Mouse (Mus musculus): ENCODE data around the gene Clcc1.
"Not testable (repeated sequence)": the region's sequence is repeated elsewhere in the genome, so short reads cannot be mapped to it uniquely, and the experiment has no call there.

The Clcc1 gene

GRCm38 (mm10) chr3:108653710-108654379 is at the start of gene Clcc1:
TSS of gene Clcc1 (plus strand) at chr3:108653913.
- peak; percentile 97 for DNase-seq

GRCm38 (mm10) chr3:108608906-108609305 is 44.8 kb upstream of the Clcc1 start:
- DNase-seq: no peak

- no peak for DNase-seq
Measured at GRCm38 (mm10) chr3:108634761-108635160, 19.0 kb upstream of the Clcc1 start.

GRCm38 (mm10) chr3:108639412-108639811 is 14.3 kb upstream of the Clcc1 start:
- peak; percentile 13 for DNase-seq

GRCm38 (mm10) chr3:108640998-108641397 is 12.7 kb upstream of the Clcc1 start:
- DNase-seq: no peak

- DNase-seq: no peak
Measured at GRCm38 (mm10) chr3:108644856-108645255, 8.9 kb upstream of the Clcc1 start.

GRCm38 (mm10) chr3:108646036-108646435 is 7.7 kb upstream of the Clcc1 start:
- no peak for DNase-seq

- not testable (repeated sequence) for DNase-seq
Measured at GRCm38 (mm10) chr3:108647681-108648080, 6.0 kb upstream of the Clcc1 start.

GRCm38 (mm10) chr3:108652866-108653642 is 659 bp upstream of the Clcc1 start:
- DNase-seq: peak; percentile 16

- peak; percentile 12 for DNase-seq
Measured at GRCm38 (mm10) chr3:108654566-108654965, 853 bp downstream of the Clcc1 start.

- no peak for DNase-seq
Measured at GRCm38 (mm10) chr3:108655486-108655885, 1.8 kb downstream of the Clcc1 start.

- DNase-seq: no peak
Measured at GRCm38 (mm10) chr3:108658612-108659011, 4.9 kb downstream of the Clcc1 start.

GRCm38 (mm10) chr3:108660941-108661340 is 7.2 kb downstream of the Clcc1 start:
- DNase-seq: no peak

GRCm38 (mm10) chr3:108676616-108677015 is 22.9 kb downstream of the Clcc1 start:
- DNase-seq: no peak

- DNase-seq: no peak
Measured at GRCm38 (mm10) chr3:108681004-108681403, 27.3 kb downstream of the Clcc1 start.

- not testable (repeated sequence) for DNase-seq
Measured at GRCm38 (mm10) chr3:108683597-108683996, 29.9 kb downstream of the Clcc1 start.

GRCm38 (mm10) chr3:108685701-108686100 is 32.0 kb downstream of the Clcc1 start:
- DNase-seq: no peak

GRCm38 (mm10) chr3:108689015-108689441 is 35.3 kb downstream of the Clcc1 start:
- DNase-seq: no peak

- DNase-seq: no peak
Measured at GRCm38 (mm10) chr3:108689446-108689845, 35.7 kb downstream of the Clcc1 start.

GRCm38 (mm10) chr3:108689979-108690378 is 36.3 kb downstream of the Clcc1 start:
- no peak for DNase-seq

- no peak for DNase-seq
Measured at GRCm38 (mm10) chr3:108694321-108694720, 40.6 kb downstream of the Clcc1 start.

GRCm38 (mm10) chr3:108698662-108699061 is 44.9 kb downstream of the Clcc1 start:
- no peak for DNase-seq

- DNase-seq: no peak
Measured at GRCm38 (mm10) chr3:108699786-108700185, 46.1 kb downstream of the Clcc1 start.

- no peak for DNase-seq
Measured at GRCm38 (mm10) chr3:108701256-108701655, 47.5 kb downstream of the Clcc1 start.

Measured in thymus, postnatal 4 days (tissue).